Mouse (Mus musculus) MEL (cell line): ENCODE measurements around the gene Cd59a. TPM values are rescaled to one million over a fixed set of nuclear protein-coding genes. Genes with fewer than 3 reads are reported as not detected.

Experiments used
- DNase-seq: peaks from one replicate; pipeline ENCODE4 v3.0.0; 2011; ENCODE audit warnings: low read depth, low spot score
- H3K27ac ChIP-seq: 2 replicates; pipeline ENCODE4 v1.5.1; 2012; ENCODE audit warnings: low read depth, mild to moderate bottlenecking, control low read depth, low read length, moderate library complexity; ENCODE audit not compliant: control insufficient read depth
- H3K27me3 ChIP-seq, 2 experiments: fragments of 150-350 bp in 1 of 2; sonication (generic) in 1 of 2; 2 replicates each; pipeline ENCODE4 v1.6.1; 2012; ENCODE audit warnings: low read length in 2 of 2, mild to moderate bottlenecking in 2 of 2, improper control_type of control experiment in 1 of 2, moderate library complexity in 1 of 2; ENCODE audit not compliant: insufficient read depth in 2 of 2, control insufficient read depth in 1 of 2
- H3K36me3 ChIP-seq, 2 experiments: 2 replicates each; pipeline ENCODE4 v1.6.1; 2012 to 2014; ENCODE audit warnings: low read length in 2 of 2, improper control_type of control experiment in 1 of 2, inconsistent platforms in 1 of 2, mild to moderate bottlenecking in 1 of 2; ENCODE audit not compliant: insufficient read depth in 2 of 2, control insufficient read depth in 1 of 2
- H3K4me1 ChIP-seq, 2 experiments: fragments of 150-350 bp in 1 of 2; sonication (generic) in 1 of 2; 2 replicates each; pipeline ENCODE4 v1.6.1; 2012; ENCODE audit warnings: low read length in 2 of 2, improper control_type of control experiment in 1 of 2, mild to moderate bottlenecking in 1 of 2; ENCODE audit not compliant: insufficient read depth in 2 of 2, control insufficient read depth in 1 of 2
- H3K4me3 ChIP-seq, 2 experiments: fragments of 150-350 bp in 1 of 2; sonication (generic) in 1 of 2; 2 replicates each; pipeline ENCODE4 v1.5.1; 2012; ENCODE audit warnings: low read depth in 2 of 2, low read length in 2 of 2, mild to moderate bottlenecking in 2 of 2, moderate library complexity in 2 of 2, control low read depth in 1 of 2, improper control_type of control experiment in 1 of 2; ENCODE audit not compliant: control insufficient read depth in 1 of 2, insufficient read depth in 1 of 2
- H3K79me2 ChIP-seq: 2 replicates; pipeline ENCODE4 v1.6.1; 2012; ENCODE audit warnings: mild to moderate bottlenecking, low read length, moderate library complexity; ENCODE audit not compliant: control insufficient read depth, poor library complexity, insufficient read depth
- H3K9ac ChIP-seq: 2 replicates; pipeline ENCODE4 v1.6.1; 2012; ENCODE audit warnings: low read depth, mild to moderate bottlenecking, control low read depth, low read length, moderate library complexity; ENCODE audit not compliant: control insufficient read depth, poor library complexity, severe bottlenecking
- H3K9me3 ChIP-seq: fragments of 150-350 bp; sonication (generic); replicated peaks from 2 replicates; pipeline ENCODE4 v1.6.1; 2012; ENCODE audit warnings: mild to moderate bottlenecking, low read length, improper control_type of control experiment, moderate library complexity; ENCODE audit not compliant: insufficient read depth
- CHD1 ChIP-seq: IDR thresholded peaks from 2 replicates; pipeline ENCODE4 v1.6.1; 2012; ENCODE audit warnings: low read depth, mild to moderate bottlenecking, inconsistent platforms, low read length, improper control_type of control experiment
- CHD2 ChIP-seq: IDR thresholded peaks from 2 replicates; pipeline ENCODE4 v1.6.1; 2011; ENCODE audit warnings: low read length, improper control_type of control experiment
- E2F4 ChIP-seq: IDR thresholded peaks from 2 replicates; pipeline ENCODE4 v1.6.1; 2011; ENCODE audit warnings: low read depth, low read length, improper control_type of control experiment, borderline replicate concordance
- ELF1 ChIP-seq: IDR thresholded peaks from 2 replicates; pipeline ENCODE4 v1.6.1; 2014; ENCODE audit warnings: low read depth, mild to moderate bottlenecking, inconsistent platforms, low read length, improper control_type of control experiment, moderate library complexity
- EP300 ChIP-seq, 2 experiments: IDR thresholded peaks; 2 replicates each; pipeline ENCODE4 v1.6.1; 2011; ENCODE audit warnings: improper control_type of control experiment in 2 of 2, low read length in 2 of 2, low read depth in 1 of 2, mild to moderate bottlenecking in 1 of 2
- ETS1 ChIP-seq: IDR thresholded peaks from 2 replicates; pipeline ENCODE4 v1.6.1; 2012; ENCODE audit warnings: low read depth, mild to moderate bottlenecking, inconsistent platforms, low read length, improper control_type of control experiment, moderate library complexity
- KAT2A ChIP-seq: conservative IDR thresholded peaks from 2 replicates; pipeline ENCODE4 v1.6.1; 2012; ENCODE audit warnings: low read depth, low read length, improper control_type of control experiment, inconsistent platforms
- MAFK ChIP-seq: IDR thresholded peaks from 2 replicates; pipeline ENCODE4 v1.6.1; 2011; ENCODE audit warnings: low read depth, mild to moderate bottlenecking, low read length, improper control_type of control experiment, borderline replicate concordance
- MYB ChIP-seq: IDR thresholded peaks from 2 replicates; pipeline ENCODE4 v1.6.1; 2011; ENCODE audit warnings: mild to moderate bottlenecking, low read depth, low read length, improper control_type of control experiment
- MYC ChIP-seq: IDR thresholded peaks from 2 replicates; pipeline ENCODE4 v1.6.1; 2011; ENCODE audit warnings: low read depth, mild to moderate bottlenecking, low read length, improper control_type of control experiment, moderate library complexity
- NELFE ChIP-seq: IDR thresholded peaks from 2 replicates; pipeline ENCODE4 v1.6.1; 2011; ENCODE audit warnings: low read depth, low read length, improper control_type of control experiment
- POLR2A ChIP-seq, 2 experiments: IDR thresholded peaks; 2 replicates each; pipeline ENCODE4 v1.6.1; 2011 to 2012; ENCODE audit warnings: low read length in 2 of 2, mild to moderate bottlenecking in 2 of 2, control low read depth in 1 of 2, improper control_type of control experiment in 1 of 2, low read depth in 1 of 2, moderate library complexity in 1 of 2; ENCODE audit not compliant: control insufficient read depth in 1 of 2, insufficient read depth in 1 of 2, poor library complexity in 1 of 2
- POLR2AphosphoS2 ChIP-seq: IDR thresholded peaks from 2 replicates; pipeline ENCODE4 v1.6.1; 2011; ENCODE audit warnings: low read length, improper control_type of control experiment
- POLR2AphosphoS5 ChIP-seq: IDR thresholded peaks from 2 replicates; pipeline ENCODE4 v1.6.1; 2012; ENCODE audit warnings: low read depth, borderline replicate concordance, mild to moderate bottlenecking, inconsistent platforms, low read length, moderate library complexity, mixed read lengths
- RAD21 ChIP-seq: IDR thresholded peaks from 2 replicates; pipeline ENCODE4 v1.6.1; 2011; ENCODE audit warnings: mild to moderate bottlenecking, low read depth, low read length, improper control_type of control experiment
- RCOR1 ChIP-seq: IDR thresholded peaks from 2 replicates; pipeline ENCODE4 v1.6.1; 2012; ENCODE audit warnings: low read depth, mild to moderate bottlenecking, inconsistent platforms, low read length, improper control_type of control experiment
- SMC3 ChIP-seq: IDR thresholded peaks from 2 replicates; pipeline ENCODE4 v1.6.1; 2011; ENCODE audit warnings: low read depth, low read length, improper control_type of control experiment
- TCF12 ChIP-seq: IDR thresholded peaks from 2 replicates; pipeline ENCODE4 v1.6.1; 2014; ENCODE audit warnings: low read depth, mild to moderate bottlenecking, inconsistent platforms, low read length, improper control_type of control experiment, moderate library complexity
- UBTF ChIP-seq: IDR thresholded peaks from 2 replicates; pipeline ENCODE4 v1.6.1; 2012; ENCODE audit warnings: low read depth, mild to moderate bottlenecking, inconsistent platforms, low read length, improper control_type of control experiment, moderate library complexity, borderline replicate concordance; ENCODE audit not compliant: insufficient read depth
- USF2 ChIP-seq, 2 experiments: IDR thresholded peaks; 2 replicates each; pipeline ENCODE4 v1.6.1; 2011 to 2012; ENCODE audit warnings: improper control_type of control experiment in 2 of 2, low read length in 2 of 2, borderline replicate concordance in 1 of 2, inconsistent platforms in 1 of 2, low read depth in 1 of 2, mild to moderate bottlenecking in 1 of 2; ENCODE audit not compliant: insufficient read depth in 1 of 2
- ZKSCAN1 ChIP-seq: IDR thresholded peaks from 2 replicates; pipeline ENCODE4 v1.6.1; 2012; ENCODE audit warnings: low read depth, mild to moderate bottlenecking, inconsistent platforms, low read length, improper control_type of control experiment, moderate library complexity
- ZNF384 ChIP-seq: IDR thresholded peaks from 2 replicates; pipeline ENCODE4 v1.6.1; 2012; ENCODE audit warnings: low read depth, mild to moderate bottlenecking, inconsistent platforms, low read length, improper control_type of control experiment
- polyA plus RNA-seq, 2 experiments: library from polyadenylated mRNA; stranded (reverse) in 1 of 2; unstranded in 1 of 2; fragments of >175 nt in 1 of 2; fragments of >200 nt in 1 of 2; gene quantifications; 2 replicates each; pipeline versions ENCODE4 v1.2.1 to v1.2.4; 2012; ENCODE audit warnings: low replicate concordance in 2 of 2, low read depth in 1 of 2; ENCODE audit not compliant: insufficient read length in 2 of 2, insufficient read depth in 1 of 2, missing spikeins in 1 of 2
- total RNA-seq: library from RNA; depleted of rRNA; stranded (reverse); fragments of 300-350 nt; gene quantifications from 2 replicates; pipeline ENCODE4 v1.2.3, GENCODE M21; 2012

The Cd59a gene
- total and polyA plus RNA-seq, 3 experiments, result 0.08 to 0.96 TPM; not detected in 1

GRCm38 (mm10) chr2:104128803-104129531 is 33.4 kb downstream of the Cd59a start:
- DNase-seq, result no peak
- Histone ChIP-seq H3K4me3 (no peak overlapping the region), H3K9ac (no peak overlapping the region), H3K79me2 (no peaks in the 10 kb centered on the region), H3K27me3 (peaks cover 9 to 25% of the 10 kb centered on the region in 2 experiments), H3K36me3 (peaks cover 0 to 5% of the 10 kb centered on the region in 2 experiments; a peak in 2 of 4 replicates), H3K4me1 (peaks cover 0 to 7% of the 10 kb centered on the region in 2 experiments; a peak in 2 of 4 replicates), H3K27ac (no peak overlapping the region), H3K9me3 (no peaks in the 10 kb centered on the region)
- TF ChIP-seq MYB, result no peak

GRCm38 (mm10) chr2:104130165-104130564 is 34.6 kb downstream of the Cd59a start:
- Histone ChIP-seq H3K27me3 (peaks cover 5 to 14% of the 10 kb centered on the region in 2 experiments), H3K36me3 (peaks cover 0 to 5% of the 10 kb centered on the region in 2 experiments; a peak in 2 of 4 replicates), H3K27ac (no peak overlapping the region), H3K9me3 (no peaks in the 10 kb centered on the region), H3K4me3 (no peak overlapping the region), H3K79me2 (no peaks in the 10 kb centered on the region), H3K4me1 (peaks cover 0 to 7% of the 10 kb centered on the region in 2 experiments; a peak in 2 of 4 replicates), H3K9ac (no peak overlapping the region)
- TF ChIP-seq KAT2A (no peak), POLR2AphosphoS5 (no peak), CHD2 (no peak), RAD21 (no peak), ETS1 (no peak), USF2 (IDR thresholded peaks at IDR 0.05; ENCODE audit: borderline replicate concordance in 1 of 2, insufficient read depth in 1 of 2, low read depth in 1 of 2, low read length in 2 of 2) (no peak), MAFK (no peak), SMC3 (no peak)
- no peak for DNase-seq

GRCm38 (mm10) chr2:104130969-104131368 is 35.4 kb downstream of the Cd59a start:
- DNase-seq, result no peak
- Histone ChIP-seq H3K9ac (no peak overlapping the region), H3K36me3 (peaks cover 0 to 5% of the 10 kb centered on the region in 2 experiments; a peak in 2 of 4 replicates), H3K27ac (no peak overlapping the region), H3K27me3 (peaks cover 1 to 7% of the 10 kb centered on the region in 2 experiments; a peak in 2 of 4 replicates), H3K79me2 (no peaks in the 10 kb centered on the region), H3K4me1 (peaks cover 0 to 7% of the 10 kb centered on the region in 2 experiments; a peak in 2 of 4 replicates), H3K9me3 (no peaks in the 10 kb centered on the region), H3K4me3 (no peak overlapping the region)
- no peak for TF ChIP-seq CHD1
- no peak for TF ChIP-seq TCF12
- no peak for TF ChIP-seq NELFE
- no peak for TF ChIP-seq UBTF
- TF ChIP-seq E2F4, result no peak
- TF ChIP-seq ELF1, result no peak
- TF ChIP-seq ZKSCAN1, result no peak
- TF ChIP-seq POLR2AphosphoS5, result no peak
- no peak for TF ChIP-seq MYC
- no peak for TF ChIP-seq RAD21
- TF ChIP-seq POLR2AphosphoS2, result no peak
- TF ChIP-seq POLR2A (IDR thresholded peaks at IDR 0.05; ENCODE audit: control insufficient read depth in 1 of 2, insufficient read depth in 1 of 2, low read depth in 1 of 2, low read length in 2 of 2, poor library complexity in 1 of 2), result no peak
- no peak for TF ChIP-seq ETS1
- no peak for TF ChIP-seq RCOR1
- no peak for TF ChIP-seq EP300 (IDR thresholded peaks at IDR 0.05; ENCODE audit: low read depth in 1 of 2, low read length in 2 of 2)
- no peak for TF ChIP-seq ZNF384
